Mouse (Mus musculus) retina, postnatal 1 day (tissue): ENCODE results near the gene Gap43.
"Not testable (repeated sequence)": the region's sequence is repeated elsewhere in the genome, so short reads cannot be mapped to it uniquely, and the experiment has no call there.

Experiments
- DNase-seq: peaks from one replicate; pipeline ENCODE4 v3.0.0-alpha.2; 2012

Gene Gap43

DNA sequence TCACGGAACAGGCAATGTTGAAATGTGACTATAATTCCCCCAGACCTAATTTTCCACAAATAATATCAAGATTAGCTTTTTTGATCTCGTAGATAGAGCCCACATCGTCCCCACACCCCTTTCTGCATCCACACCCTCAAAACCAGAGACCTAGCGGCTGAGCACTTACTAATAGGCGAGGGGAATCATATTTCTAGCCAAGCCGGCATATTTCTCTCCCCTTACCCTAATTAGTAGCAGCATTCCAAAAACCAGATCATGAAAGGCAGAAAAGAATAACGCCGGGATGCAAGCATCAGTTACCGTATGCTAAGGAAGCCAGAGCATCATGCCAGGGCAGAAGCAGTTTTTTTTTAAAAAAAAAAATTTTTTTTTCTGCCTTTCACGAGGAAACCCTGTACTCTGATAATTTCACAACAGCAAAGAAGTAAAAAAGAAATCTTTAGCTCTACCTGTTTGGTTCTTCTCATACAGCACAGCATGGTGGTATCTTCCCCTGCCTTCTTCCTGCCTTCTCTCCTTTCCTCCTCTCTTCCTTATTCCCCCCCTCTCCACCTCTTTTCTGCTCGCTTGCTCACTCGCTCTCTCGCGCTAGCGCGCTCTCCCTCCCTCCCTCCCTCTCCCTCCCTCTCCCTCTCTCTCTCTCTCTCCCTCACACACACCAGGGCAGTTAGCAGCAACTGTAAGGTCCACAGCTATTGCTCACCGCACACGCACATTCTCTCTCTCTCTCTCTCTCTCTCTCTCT lies at the start of gene Gap43:
TSS of gene Gap43 (minus strand) at position 631 of the 748 bp plus-strand sequence.
- DNase-seq, result peak; percentile 76

DNA sequence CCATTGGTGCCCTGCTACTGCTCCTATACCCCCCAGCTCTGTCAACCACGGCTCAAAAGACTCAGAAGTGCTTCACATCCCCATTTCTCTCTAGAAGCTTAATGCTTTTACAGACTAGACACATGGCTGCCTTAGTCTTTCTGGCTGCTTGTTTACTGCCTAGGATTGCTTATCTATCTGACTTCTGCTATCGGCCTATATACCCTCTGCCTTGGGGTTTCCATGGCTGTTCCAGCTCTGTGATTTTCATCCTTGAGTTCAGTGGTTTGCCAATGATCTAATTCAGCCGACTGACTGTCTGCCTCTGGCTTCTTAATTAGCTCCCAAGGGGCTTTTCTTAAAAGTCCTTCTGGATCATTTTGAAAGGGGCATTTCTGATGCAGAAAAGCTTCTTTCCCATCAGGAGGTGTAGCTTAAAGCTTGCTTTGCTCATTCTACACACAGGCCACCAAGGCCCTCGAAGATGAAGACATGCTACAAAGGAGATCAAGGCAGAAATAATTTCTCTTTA lies 40.9 kb upstream of the Gap43 start:
- DNase-seq, result peak; percentile 41

DNA sequence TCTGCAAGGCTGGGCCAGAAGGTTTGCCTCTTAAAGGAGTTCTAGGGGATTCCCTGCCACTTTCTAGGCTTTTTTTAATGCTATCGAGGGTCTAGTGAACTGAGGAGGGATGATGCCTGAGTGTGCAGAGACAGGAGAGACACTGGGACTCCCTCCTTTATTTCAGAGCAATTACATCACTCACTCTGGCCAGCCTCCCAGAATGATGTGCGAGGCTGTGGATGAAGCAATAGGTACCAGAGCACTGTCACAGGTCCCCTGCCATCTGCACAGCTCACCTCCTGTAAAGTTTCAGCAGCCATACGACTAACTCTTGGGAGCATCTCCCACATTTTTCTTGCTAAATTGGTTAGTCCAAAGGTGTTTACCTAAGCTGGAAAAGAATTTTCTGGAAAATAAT lies 40.2 kb upstream of the Gap43 start:
- peak; percentile 5 for DNase-seq

DNA sequence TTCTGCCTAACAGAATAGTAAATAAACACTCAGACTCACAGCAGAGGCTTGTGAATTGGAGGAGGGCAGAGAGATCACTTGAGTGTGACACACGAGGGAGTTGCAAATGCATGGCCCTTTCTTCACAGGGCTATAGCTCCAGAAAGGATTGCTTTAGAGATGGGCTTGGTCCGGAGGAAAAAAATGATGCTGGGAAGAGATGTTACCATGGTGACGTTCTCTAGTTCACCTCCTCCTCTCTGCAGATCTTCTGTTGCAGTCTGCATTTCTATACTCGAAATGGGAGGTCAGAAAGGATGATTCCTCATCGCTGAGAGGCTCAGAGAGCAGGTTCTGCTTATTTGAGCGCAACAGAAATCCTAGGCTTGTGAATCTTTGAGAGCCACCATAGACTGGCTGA lies 29.7 kb upstream of the Gap43 start:
- DNase-seq, result peak; percentile 18

DNA sequence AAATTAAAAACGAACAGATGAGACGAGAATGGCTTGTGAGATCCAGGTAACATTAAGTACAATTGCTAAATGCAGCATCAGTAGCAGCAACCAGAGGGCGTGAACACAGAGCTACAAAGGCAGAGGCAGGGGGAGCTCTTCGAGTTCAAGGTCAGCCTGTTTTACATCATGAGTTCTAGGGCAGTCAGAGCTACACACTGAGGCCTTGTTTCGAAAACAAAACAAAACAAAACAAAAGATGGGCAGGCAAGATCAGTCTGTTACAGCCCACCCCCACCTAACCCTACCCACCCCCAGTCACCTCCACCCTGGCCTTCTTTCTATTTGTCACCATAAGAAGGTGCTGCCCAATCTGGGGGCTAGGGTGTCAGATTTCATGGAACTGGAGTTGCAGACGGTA lies 28.9 kb upstream of the Gap43 start:
- no peak for DNase-seq

DNA sequence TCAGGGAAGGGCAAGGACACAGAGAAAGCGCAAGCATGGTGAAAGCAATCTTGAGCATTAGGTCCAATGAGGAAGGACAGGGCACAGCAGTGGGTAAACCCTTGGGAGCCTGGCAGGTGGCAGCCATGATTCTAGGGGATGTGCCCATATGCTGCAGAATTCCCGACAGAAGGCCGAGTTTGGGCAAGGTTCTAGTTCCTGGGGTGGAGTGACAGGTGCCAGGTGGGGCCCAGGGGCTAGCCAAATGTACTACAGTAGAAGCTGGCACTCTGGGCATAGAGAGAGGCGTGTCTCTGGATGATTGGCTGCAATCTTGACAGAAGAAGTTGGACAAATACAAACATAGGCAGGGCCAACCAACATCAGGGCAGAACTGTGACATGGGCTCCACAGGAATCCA lies 19.6 kb upstream of the Gap43 start:
- no peak for DNase-seq

DNA sequence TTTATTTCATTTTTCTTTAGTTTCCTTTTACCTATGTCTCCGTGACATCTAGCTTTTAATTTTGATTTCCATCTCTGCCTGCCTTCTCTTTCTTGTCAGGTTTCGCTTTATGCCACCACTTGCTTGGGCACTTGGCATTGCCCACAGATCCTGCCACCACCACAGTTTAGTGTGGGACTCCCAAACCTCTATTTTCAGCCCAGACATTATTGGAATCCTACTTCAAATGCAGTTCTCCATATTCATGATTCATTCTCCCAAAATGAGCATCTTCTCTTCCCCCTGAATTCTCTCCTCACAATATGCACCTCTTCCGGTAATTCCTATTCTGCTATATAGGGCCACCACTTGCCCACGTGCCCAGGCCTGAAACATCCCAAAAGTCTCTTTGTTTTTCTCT lies 17.6 kb upstream of the Gap43 start:
- no peak for DNase-seq

DNA sequence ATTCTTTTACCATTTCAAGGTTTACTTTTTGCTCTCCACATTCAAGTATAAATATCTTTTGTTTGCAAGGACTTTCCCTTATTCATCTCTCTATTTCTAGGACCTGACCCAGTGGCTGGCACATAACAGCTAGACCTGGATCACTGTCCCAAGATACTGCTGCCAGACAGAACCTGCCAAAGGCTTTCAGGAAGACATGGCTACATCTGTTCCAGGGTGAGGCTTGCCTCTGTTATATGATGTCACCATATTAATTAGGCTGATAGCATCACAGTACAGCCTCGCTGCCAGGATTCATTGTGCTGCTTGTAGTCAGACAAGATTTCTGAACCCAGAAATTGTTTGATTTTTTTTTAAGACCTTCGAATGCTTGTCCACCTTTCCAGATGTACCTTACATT lies 9.6 kb upstream of the Gap43 start:
- DNase-seq, result no peak

DNA sequence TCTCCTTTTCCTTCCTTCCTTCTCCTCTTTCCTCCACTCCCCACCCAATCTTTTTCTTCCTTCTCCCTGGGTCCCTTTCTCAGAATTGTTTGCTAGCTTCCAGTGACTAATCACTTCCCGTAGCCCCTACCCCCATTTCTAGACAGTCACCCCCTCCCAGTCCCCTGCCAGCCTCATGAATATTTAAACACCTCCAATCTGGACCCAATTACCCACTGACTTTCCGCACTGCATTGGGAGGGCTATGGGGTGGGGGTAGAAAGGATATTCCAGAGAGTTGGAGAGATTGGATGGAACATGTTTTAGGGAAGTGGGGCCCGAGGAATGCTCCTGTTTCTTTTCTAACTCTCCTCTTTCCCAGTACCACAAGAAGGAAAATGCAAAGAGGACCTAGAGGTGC lies 414 bp upstream of the Gap43 start:
- DNase-seq, result not testable (repeated sequence)

DNA sequence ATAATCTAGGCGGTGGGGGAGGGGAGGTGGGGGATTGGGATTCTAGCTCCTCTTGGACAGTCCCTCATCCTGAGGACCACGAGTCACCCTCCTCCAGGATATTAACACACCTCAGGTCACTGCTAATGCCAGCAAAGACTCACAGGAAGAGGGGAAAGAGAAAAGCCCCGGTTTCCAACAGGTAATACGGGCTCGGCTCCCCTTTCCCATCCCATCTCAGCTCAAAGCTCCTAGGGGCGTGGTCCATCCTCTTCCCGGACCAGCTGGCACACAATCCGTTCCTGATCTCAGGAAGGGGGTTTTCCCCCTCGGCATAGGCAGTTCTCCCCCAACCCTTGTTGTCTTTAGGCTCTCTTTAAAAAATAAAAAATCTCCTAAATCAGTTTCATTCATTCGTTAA lies 939 bp downstream of the Gap43 start:
- DNase-seq, result peak; percentile 48

DNA sequence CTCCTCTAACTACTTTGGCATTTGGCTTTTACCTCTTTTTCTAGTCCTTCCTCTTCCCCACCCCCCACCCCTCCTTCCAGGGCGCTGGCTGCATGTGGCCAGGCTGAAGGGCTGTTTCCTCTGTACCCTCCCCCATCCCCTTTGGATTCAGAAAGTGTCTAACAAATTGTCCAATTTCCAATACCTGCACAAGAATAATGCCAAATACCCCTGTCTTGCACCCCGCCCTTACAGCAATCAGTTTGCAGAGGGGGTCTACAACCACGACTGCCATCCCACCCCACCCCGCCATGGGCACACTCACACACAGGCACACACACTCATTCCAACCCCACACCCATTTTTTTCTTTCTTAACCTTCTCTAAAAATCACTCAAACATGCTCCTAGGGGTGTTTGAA lies 1.5 kb downstream of the Gap43 start:
- no peak for DNase-seq

DNA sequence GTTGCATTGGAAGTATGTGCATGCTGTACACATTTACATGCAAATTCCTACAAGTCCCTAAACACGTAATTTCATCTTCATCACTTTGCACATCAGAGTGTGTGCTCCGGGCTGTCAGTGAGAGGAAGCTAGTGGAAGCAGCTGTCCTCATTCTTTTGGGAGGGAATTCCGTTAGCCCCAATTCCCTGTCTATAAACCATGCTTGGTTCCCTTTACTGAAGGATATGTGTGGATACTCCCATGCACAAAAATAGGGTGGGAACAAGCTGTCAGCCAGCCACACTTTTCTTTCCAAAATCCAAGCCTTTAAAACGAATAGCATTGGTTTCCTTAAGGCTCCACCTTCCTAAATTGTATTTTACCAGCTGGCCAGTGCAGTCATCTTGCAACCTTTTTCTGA lies 2.1 kb downstream of the Gap43 start:
- DNase-seq, result no peak

DNA sequence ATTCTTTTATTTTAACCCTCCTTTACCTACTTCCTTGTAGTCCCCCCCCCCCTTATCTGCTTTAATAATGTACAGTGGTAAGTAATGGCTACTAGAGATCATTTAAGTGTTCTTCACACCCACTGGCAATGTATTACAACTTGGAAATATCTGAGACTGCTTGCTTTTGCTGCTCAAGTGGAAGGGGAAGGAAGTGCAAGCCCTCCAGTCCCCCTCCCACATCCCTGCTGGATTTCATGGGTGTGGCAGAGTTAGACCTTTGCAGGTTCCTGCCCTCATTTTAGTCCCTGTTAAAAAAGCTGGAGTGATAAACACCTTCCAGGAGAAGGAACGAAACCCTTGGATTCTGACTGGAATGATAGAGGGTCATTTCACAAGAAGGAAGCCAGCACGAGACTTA lies 2.8 kb downstream of the Gap43 start:
- peak; percentile 42 for DNase-seq

DNA sequence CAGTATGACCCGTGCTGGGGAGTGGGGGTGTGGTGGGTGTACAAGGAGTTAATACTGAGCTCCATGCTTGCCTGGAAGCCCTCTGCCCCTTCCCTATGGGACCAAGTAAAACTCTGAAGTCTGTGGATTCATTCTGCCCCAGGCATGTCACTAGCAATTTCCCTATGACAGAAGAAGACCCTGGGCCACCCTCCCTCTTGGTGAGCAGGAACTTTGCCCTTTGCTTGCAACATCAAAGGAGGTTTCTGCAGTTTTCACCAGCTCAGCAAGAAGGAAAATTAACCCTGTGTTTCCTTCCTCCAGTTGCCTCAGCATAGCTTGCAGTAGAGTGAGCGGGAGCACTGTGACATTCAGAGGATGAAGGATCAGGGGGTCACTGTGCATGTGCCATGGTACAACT lies 3.8 kb downstream of the Gap43 start:
- DNase-seq, result no peak

DNA sequence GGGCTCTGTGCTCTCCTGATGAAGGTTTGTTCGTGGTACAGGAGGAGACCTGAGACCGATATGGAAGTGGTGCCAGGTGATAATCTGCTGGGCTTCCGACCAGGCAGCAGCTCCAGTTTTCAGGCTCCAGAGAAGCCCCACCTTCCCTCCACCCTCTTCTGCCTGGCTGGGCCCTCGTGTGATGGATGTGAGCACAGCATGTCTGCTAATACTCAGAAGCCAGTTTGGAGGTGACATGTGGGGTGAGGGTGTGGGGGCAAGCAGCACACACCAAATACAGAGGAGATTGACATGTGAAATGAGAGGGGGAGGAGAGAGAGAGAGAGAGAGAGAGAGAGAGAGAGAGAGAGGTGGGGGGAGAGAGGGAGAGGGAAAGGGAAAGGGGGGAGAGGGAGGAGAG lies 8.1 kb downstream of the Gap43 start:
- DNase-seq, result peak; percentile 56

DNA sequence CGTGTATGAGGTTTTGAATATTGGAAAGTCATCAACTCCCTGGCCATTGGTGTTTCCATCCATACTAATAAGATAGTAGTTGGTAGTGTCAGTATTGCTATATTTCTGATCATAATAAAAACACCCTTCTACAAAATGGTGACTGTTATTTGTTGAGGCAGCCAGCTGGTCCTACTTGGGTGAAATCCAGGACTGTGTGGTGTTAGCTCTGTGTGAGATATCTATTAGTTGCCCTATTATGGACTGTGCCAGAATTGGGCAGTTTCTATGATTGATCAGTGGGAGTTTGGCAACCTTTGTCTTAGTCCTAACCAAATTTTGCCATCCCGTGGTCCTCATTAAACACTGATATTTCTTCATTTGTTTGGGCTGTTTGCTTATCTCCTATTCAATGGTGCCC lies 14.3 kb downstream of the Gap43 start:
- no peak for DNase-seq

DNA sequence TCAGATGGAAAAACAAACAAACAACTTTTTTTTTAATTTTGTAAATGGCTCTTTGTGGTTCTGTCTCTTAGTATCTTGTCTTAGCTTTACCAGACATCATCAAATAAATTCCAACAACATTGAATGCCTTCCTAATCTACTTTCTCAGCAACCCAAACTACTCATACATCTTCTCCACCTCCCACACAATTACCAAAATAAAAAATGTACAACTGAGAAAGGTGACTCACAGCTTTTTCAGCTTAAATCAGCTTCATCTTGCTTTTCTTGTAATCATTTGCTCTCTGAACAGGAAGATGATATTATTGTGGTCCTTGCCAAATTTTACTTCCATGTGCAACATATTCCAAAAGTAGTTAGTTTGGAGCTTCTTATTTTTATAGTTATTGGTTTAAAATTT lies 14.9 kb downstream of the Gap43 start:
- DNase-seq, result no peak

DNA sequence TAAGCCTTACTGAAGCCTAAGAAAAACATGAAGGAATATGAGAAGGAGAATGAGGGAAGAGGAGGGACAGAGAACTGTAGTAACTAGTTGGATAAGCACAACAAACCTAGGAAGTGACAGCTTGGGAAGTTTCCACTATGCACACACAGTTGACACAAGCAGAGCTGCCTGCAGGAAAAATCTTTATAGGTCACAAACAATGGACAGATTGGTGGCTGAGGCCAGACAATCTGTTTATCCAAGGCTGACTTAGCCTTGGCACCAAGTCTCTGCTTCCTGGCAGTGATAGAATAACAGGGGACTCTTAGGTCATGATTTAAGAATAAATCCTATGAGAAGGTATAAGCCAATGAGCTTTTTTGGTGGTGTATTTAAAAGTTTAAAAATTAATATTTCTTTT lies 20.6 kb downstream of the Gap43 start:
- peak; percentile 64 for DNase-seq

DNA sequence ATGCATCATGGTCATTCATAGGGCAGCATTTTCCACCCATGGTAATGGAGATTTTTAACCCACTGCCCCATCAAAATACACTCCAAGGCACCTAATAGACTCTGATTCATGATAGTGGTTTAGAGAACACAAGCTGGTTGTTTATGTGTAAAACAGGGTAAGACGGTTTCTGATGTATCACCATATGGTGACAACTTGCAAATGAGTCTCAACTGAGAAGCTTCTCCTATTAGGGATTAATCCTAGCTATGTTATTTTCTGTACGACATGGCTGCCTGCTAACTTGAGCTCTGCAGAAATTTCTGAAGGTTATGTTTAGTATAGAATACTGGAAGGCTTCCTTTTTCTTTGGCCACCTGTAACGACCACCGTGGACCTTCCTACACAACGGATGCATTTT lies 21.1 kb downstream of the Gap43 start:
- no peak for DNase-seq

DNA sequence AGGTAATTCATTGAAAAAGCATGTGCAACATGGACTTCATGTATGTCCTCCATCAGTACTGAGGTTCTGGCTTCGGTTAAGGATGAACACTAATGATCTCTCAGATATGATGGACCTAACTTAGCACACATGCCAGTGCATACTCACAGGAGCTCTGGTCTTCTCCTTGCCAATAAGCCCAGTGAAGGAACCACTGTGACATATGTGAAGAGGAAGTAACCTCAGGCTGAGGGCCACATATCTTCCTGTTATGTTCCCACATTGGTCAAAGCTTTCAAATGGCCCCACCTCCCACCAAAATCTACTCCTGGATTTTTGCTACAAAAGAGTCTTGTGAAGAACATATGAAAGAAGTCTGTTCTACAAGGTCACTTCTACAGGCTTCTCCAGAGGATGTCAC lies 28.3 kb downstream of the Gap43 start:
- no peak for DNase-seq

DNA sequence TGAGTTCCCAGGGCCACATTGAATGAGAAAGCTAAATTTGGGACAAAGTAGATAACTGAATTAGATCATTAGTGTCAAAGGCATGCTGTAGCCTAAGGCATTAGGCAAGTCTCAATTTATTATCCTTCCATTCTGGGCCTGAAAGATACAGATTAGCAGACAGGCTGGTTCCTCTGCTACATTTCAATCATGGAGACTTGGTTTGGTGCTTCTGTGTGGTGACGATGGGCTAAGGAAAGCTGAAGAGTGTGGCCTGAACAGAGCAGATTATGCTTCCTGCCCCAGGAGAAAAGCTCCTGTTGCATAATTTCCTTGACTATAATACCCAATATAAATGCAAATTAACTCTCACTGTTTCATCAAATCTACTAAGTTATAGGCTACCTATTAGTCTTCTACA lies 31.7 kb downstream of the Gap43 start:
- no peak for DNase-seq

DNA sequence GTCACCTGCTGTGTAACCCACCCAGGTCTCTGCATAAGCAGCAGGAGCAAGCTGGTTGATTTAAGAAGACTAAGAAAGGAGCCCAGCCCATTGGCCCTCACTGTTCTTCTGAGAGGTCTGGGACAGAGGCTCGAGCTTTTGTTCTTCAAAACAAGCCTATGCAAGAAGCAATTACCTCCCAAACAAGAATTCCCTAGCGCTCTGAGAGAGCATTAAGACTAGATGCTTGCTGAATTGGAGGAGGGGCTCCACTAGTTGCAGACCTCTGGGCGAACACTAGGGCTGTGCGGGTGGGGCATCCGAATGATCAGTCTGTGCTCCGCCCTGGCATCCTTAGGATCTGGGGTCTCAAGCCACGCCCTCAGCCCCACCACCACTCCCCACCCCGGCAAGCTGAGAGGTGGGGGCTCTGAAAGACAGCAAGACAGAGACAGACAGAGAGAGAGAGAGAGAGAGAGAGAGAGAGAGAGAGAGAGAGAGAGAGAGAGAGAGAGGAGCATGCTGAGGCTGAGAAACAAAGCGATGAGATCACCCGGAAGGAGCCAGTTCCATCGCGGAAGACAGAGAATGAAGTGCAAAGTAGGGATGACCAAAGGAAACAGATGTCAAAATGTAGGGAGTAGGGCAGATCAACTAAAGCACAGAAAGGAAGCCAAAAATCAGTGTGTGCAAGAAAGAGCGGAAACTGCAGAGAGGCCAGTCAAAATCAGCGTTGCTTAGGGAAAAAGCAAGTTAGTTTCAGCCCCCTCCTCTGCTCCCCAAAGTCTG lies 34.3 kb downstream of the Gap43 start:
- DNase-seq, result peak; percentile 91

DNA sequence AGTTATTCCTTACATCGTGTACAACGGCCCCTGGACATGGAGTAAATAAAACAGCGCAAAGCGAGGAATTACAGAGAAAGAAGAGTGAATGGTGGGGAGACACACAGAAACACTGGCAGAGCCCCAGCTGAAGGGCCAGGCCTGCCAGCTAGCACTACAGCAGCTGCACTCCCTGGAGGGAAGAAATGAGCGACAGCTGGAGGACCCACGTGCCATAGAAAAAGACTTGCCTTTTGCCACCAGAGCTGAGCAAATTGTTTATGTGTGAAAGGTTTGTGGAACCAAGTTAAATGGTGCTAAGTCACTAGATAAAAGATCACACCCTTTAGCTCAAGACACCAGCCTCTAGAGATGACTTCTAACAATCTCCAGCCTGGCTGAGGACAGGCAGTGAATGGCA lies 37.0 kb downstream of the Gap43 start:
- peak; percentile 53 for DNase-seq

DNA sequence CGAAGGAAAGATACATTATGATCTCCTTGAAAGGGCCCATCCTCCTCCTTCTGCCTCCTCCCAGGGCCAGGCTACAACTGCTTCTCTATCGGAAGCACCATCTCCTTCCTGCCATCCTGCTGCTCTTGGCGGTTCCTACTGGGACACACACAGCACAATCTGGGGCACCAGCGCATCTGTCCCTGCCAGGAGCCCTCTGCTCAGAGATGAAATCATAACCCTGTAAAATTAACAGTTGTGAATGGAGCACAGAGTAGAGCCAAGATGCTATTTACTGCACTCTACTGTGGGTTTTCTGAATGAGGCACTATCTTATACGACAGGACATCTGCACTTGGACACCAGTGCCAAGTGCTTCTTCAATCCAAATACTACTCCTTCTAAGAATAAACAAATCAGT lies 46.0 kb downstream of the Gap43 start:
- peak; percentile 64 for DNase-seq
